Mouse (Mus musculus) gastrocnemius, postnatal 25 days (tissue): ENCODE results near the gene Chrd. TPM values are rescaled to one million over a fixed set of nuclear protein-coding genes. Genes with fewer than 3 reads are reported as not detected.

Experiments
- DNase-seq: peaks from one replicate; pipeline ENCODE4 v3.0.0; 2022
- long read RNA-seq, 2 experiments: library from polyadenylated mRNA; stranded (forward); transcript quantifications; one replicate each; pipeline ENCODE4 v2.0.0; 2021
- total RNA-seq, 2 experiments: library from RNA; stranded (reverse); gene quantifications; 1 replicate in 1 of 2; 2 replicates in 1 of 2; pipeline ENCODE4 v1.2.3; 2021

The Chrd gene
- total RNA-seq: 1 to 10 TPM; 3.2 to 3.6 TPM
- long read RNA-seq, experiment 1, partial matches to known transcripts: 2 of 2 reads
- long read RNA-seq, experiment 1, other reads (novel, unspliced or antisense): 0 of 2 reads
- long read RNA-seq, experiment 2, partial matches to known transcripts: 0 of 4 reads
- long read RNA-seq, experiment 2, other reads (novel, unspliced or antisense): 1 of 4 reads

DNA sequence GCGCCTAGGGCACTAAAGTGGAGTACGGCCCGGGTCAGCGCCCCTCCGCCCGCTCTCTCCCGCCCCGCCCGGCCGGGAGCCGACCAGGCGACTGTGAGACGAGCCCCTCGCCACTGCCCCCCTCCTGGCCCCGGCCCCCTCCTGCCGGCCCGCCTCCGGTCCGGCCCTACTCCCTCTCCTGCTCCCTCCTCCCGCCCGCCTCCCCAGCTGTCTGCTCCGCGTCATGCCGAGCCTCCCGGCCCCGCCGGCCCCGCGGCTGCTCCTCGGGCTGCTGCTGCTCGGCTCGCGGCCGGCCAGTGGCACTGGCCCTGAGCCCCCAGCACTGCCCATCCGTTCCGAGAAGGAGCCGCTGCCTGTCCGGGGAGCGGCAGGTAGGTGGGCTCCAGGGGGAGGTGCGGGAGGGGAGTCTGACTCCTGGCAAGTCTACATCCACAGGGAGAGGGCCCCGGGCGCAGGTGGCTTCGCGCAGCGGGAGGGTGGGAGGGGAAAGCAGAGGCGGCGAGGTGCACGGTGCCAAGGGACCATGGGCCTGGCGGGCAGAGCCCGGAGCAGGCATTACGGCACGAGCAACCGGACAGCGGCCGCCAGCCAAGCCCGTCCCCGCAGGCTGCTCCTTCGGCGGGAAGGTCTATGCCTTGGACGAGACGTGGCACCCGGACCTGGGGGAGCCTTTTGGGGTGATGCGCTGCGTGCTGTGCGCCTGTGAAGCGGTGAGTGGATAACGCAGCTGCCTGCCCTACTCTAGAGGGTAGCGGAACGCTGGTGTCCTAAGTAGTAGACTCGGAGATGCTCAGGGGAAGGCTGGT lies at the start of gene Chrd:
Gene Chrd (plus strand): TSS at position 203 of the 806 bp plus-strand sequence.
- peak; percentile 82 for DNase-seq

DNA sequence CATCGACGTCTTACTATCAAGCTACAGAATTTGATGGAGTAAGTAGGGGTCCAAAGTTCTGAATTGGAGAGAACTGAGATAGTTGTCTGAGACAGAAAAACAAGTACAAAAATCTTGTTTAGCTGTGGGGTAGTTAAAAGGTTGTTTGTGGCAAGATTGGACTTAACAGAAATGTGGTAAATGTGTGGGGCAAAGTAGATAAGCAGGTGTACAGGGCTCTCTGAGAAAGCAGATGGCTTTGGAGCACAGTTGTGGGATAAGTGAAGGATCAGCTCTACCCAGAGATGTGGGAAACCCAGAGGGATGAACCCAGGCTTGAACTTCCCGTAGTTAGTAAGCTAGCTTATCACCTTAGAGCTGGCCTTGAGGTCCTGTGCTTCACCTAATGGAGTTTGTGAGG lies 42.2 kb upstream of the Chrd start:
- no peak for DNase-seq

DNA sequence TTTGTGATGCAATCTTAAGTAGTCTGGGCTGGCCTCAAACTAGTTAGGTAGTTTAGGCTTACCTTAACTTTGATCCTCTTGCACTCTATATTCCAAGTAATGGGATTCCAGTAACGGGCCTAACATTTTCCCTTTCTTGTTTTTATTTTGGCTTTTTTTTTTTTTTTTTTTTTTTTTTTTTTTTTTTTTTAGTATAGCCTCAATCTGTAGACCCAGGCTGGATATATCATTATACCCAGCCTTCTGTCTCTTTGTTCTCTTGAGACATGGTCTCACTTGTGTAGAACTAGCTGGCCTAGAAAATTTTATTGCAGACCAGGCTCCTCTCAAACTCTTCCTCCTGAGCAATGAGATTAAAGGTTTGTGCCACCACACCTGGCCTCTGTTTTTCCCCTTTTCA lies 41.3 kb upstream of the Chrd start:
- DNase-seq: no peak

DNA sequence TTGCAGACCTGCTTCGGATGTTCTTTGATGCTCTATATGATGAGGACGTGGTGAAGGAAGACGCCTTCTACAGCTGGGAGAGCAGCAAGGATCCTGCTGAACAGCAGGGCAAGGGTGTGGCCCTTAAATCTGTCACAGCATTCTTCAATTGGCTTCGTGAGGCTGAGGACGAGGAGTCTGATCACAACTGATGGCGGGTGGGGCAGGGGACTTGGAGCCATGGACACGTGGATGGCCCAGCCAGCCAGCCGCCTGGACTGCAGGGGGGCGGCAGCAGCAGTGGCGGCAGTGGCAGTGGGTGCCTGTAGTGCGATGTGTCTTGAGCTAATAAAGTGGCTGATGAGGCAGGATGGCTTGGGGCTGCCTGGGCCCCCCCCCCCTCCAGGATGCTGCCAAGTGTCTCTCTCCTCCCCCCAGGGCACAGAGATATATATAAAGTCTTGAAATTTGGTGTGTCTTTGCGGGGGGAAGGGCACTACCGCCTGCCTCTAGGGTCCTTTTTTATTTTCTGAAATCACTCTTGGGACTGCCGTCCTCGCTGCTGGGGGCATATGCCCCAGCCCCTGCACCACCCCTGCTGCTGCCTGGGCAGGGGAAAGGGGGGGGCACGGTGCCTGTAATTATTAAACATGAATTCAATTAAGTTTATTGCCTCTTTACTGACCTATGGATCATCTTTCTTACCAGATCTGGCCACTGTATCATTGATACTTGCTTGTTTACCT lies 40.5 kb upstream of the Chrd start:
- peak; percentile 20 for DNase-seq

DNA sequence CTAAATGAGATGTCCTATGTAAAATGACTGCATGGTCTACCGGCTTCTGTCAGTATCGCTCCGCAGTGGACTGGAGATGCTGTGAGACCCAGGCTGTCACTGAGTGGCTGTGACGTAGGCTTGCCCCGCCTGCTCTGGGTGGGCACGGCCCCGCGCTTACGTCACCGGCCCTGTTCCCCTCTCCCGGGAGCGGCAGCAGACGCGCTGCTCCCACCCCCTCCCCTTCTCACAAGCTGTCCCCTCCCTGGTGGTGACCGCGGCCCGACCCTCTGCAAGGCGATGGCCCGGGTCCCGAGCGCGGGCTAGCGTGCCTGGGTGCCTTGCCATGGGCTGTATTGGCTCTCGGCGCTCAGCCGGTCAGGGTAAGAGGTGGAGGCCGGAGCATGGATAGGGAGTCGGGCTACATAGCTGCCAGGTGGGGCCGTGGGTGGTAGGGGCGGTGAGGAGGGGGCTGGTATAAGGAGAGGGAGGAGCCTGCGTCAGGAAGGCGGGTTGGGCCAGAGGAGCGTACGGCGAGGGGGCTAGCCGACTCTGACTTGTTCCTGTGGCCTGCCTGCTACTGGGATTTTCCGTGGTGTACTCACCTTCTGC lies 39.7 kb upstream of the Chrd start, which contains the start of gene Fam131a:
Gene Fam131a (plus strand): TSS at position 131 of the 591 bp plus-strand sequence.
- DNase-seq: peak; percentile 90

DNA sequence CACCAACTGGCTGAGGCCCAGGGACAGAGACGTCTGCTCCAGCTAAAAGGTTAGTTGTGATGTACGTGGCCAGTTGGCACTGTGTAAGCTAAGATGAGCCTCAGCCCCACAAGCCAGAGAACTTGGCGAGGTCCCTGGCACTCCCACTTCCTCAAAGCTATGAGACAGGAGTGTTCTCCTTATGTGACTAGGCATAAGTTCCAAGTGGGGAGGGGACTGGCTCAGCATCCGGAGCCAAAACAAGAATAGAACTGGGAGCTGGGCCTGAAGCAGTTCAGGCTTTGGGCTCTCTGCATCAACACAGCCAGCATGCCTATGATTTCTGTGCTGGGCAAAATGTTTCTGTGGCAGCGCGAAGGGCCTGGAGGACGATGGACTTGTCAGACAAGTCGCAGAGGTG lies 38.1 kb upstream of the Chrd start:
- DNase-seq: peak; percentile 80

DNA sequence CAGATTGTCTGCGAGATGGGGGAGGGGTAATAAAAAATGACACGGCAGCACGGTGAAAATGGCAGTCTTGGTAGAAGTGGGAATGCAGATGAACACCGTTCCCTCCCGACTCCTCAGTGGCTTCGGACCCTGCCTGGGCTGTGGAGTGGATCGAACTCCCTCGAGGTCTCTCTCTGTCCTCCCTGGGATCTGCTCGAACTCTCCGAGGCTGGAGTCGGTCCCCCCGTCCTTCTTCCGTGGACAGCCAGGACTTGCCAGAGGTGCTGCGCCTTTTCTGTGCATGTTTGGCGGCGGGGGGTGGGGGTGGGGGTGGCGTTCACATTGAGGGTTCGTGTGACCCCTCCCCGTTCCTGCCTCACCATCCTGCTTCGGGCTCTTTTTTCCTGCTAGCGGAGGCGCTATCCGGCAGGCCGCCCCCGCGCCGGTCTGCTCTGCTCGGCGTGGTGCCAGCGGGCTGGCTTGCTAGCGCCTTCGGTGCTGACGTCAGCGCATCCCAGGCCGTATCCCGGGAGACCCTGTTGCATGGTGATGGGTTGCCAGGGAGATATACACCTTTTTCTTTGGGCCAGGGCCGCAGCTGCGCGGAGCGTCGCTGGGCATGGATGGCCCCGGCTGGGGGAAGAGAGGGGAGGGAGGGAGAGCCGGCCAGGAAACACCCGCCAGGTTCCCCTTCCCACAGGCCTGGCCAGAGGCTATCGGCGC lies 37.2 kb upstream of the Chrd start:
- DNase-seq: peak; percentile 82

DNA sequence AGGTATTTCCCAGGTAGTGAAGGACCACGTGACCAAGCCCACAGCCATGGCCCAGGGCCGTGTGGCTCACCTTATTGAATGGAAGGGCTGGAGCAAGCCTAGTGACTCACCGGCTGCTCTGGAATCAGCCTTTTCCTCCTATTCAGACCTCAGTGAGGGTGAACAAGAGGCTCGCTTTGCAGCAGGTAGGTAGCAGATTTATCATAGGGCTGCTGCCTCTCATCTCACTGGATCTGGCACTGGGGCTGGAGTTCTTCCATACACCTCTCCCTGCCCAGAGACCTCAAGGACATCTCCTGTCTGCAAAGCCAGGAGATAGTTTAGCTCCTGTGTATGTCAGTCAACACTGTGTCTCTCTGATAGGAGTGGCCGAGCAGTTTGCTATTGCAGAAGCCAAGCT lies 33.7 kb upstream of the Chrd start:
- no peak for DNase-seq

DNA sequence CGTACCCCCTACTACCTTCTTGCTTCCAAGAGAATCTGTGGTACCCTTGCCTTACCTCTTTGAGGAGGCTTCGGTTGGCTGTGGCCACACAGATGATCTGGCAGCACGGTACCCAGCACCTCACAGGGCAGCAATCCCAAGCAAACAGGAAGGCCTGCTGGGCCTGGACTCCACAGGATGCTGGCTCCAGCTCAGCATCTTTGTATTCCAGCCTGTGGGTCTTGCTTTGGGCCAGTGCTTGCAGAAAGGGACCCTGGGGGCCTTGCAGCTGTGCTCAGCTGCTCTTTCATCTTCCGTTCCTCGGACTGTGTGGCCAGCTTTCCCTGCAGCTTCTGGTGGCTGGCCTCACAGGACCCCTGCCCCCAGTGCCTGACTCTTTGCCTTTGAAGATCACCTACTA lies 32.9 kb upstream of the Chrd start:
- no peak for DNase-seq

DNA sequence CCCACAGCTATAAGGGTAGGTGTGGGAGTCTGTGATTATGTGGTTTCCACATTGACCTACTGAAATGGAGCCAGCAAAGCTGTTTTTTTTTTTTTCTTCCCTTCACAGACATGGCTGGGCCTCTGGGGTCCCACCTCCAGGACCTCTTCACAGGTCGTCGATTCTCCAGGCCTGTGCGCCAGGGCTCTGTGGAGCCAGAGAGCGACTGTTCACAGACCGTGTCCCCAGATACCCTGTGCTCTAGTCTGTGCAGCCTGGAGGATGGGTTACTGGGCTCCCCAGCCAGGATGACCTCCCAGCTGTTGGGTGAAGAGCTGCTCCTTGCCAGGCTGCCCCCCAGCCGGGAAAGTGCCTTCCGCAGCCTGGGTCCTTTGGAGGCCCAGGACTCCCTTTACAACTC lies 31.6 kb upstream of the Chrd start:
- DNase-seq: no peak

DNA sequence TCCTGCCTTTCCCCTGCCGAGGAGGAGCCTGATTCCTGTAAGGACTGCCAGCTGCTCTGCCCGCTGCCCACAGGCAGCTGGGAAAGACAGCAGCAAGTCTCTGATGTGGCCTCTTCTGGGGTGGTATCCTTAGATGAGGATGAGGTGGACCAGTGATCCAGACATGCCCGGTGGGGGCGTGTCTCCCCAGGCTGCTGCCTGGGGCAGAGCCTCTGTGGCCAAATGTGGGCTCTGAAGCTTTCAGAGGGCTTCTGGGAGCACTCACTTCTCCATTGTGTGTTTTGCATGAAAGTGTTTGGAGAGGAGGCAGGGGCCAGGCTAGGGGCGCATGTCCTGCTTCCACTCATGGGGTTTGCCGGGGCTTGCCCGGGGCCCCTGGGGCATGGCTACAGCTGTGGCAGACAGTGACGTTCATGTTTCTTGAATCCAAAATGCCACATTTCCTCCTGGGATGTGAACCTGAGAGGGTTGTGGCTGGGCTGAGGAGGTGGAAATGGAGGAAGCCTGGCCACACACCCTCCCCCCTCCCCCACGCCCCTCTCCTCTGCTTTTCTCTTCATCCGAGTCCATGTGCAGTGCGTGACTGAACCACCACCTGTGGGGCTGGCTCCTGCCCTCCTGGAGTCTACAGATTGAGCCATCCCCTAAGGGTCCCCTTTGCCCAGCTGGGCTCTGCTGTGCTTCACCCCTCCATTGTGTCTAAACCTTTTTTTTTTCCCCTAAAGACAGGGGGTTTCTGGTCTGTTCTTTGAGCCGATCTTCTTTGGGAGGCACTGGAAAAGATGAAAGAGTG lies 31.0 kb upstream of the Chrd start:
- DNase-seq: no peak

DNA sequence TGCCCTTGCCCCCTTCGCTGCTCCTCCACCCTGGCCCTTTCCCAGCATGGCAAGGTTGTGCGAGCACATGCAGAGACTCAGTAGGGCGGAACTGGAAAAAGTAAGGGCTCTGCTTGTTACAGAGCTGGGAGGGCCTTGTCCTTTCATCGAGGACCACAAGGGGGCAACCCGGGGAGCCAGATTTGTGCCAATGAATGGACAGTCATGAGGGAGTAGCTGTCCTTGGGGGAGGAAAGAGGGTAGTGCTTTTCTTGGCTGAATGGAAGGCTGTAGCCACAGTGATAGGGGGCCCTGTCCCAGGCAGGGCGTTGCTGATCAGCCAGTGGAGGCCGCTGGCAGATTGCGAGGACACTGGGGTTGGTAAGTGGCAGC lies 30.4 kb upstream of the Chrd start:
- DNase-seq: peak; percentile 45

DNA sequence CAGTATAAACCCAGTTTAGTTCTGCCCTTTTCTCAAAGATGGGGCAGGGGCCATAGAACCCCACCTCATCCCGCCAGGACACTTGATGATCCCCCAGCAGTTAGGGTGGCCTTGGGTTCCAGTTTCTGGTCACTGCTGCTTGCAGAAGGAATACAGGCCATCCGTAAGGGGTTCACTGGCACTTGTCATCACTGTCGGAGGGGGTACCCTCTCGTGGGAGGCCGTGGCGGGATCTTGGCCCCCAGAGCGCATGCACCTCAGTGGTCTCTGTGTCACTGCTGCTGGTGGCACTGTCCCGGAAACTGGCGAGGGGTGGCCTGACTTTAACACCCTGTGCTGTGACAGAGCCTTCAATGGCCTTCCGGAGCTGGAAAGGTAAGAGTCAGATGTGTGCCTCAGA lies 29.9 kb upstream of the Chrd start:
- no peak for DNase-seq

DNA sequence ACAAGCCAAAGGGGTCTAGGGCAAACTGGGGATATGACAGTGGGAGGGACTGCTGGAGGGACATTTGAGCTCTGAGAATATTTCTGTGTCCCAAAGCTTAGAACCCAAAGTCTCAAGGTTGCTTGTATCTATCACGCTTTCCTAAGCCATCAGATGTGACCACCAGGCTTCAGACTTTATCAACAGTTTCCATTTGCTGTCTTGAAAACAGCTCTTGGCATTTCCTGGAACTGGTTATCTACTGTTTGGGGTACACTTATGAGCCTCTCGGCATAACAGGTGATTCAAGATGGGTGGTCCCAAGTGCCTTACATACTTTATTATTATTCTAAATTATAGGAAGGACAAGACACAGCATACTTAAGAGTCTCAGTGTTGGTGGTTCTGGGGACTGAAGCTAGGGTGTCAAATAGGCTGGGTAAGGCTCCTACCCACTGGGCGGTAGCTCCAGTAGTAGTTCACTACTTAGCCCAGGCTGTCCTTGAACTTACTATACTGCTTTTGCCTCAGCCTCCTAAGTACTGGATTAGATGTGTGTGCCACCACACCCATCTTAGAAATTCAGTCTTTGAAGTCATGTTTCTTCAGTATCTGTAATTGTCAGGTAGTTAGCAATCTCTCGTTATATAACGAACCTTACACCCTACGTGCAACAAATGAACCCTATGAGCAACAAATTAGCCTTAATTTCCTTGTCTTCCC lies 29.1 kb upstream of the Chrd start:
- no peak for DNase-seq

DNA sequence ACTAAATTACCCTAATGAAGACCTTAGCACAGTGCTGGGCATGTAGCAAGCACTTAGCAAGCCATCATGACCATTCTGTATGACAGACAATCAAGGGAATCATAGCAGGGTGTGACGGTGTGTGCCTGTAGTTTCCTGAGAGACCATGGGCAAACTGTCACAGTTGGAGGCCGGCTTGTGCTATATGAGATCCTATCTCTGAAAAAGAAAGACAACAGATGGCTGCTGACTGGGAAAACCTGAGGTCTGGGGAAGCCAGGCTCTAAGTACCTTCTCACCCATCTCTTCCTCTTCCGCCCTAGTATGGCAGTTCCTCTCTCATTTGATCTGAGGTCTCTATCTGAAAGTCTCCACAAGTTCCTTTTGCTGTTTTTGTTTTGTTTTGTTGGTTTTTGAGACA lies 27.1 kb upstream of the Chrd start:
- no peak for DNase-seq

DNA sequence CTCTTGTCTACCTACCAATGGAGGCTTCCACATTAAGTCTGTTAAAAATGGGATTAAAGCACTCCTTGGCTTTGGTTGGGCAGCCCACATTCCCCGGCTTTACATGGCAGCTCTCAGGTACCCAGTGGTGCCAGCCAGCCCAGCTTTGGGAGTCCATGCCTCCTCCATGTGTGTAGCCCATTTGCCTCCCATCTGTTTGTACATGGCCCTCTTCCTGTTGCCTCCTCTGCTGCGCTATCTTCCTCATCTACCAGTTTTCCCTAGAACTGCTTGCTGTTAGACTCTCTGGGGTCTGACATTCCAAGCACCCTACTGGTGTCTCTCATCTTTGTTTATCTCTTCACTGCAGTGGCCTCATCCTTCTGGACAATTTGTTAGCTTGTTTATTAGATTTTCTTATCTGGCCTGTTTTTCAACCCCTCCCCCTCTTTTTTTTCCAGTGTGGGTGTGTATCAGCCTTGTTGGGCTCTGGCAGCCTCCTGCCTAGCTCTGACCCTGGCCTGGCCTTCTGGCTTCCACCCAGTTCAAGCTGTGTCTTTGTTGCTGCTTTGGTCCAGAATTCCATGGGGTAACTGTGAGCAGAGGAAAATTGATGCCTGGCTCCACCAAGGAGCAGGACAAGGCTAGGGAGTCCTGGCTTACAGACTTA lies 26.4 kb upstream of the Chrd start:
- DNase-seq: peak; percentile 54

DNA sequence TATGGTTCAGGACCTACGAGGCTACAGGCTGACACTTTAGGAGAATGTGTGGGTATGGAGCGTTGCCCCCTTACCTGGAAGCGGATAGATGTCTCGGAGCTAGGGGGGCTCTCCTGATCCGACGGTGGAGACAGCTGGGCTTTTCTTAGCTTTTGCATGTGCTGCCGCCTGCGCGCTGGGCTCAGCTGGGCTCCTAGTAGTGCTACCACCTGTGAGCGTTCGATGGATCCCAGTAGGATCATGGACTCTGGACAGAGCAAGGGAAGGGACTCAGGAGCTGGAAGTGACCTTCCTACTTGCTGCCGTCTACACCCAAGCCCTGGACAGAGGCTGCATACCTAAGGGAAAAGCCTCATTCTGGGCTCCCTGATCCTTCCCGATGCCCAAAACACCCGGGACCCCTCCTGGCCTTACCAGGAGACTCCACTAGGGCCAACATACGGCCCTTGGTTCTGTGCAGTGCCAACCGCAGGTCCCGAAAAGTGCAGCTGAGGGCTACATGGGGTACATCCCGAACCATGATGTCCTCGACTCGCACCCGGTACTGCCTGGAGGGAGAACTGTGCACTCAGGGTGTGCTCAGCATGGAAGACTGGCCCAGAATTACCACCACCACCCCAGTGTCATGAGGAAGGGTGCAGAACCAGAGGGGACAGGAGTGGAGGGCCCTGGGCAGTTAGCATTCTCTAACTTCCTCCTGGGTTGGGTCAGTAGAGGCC lies 24.5 kb upstream of the Chrd start:
- DNase-seq: no peak

DNA sequence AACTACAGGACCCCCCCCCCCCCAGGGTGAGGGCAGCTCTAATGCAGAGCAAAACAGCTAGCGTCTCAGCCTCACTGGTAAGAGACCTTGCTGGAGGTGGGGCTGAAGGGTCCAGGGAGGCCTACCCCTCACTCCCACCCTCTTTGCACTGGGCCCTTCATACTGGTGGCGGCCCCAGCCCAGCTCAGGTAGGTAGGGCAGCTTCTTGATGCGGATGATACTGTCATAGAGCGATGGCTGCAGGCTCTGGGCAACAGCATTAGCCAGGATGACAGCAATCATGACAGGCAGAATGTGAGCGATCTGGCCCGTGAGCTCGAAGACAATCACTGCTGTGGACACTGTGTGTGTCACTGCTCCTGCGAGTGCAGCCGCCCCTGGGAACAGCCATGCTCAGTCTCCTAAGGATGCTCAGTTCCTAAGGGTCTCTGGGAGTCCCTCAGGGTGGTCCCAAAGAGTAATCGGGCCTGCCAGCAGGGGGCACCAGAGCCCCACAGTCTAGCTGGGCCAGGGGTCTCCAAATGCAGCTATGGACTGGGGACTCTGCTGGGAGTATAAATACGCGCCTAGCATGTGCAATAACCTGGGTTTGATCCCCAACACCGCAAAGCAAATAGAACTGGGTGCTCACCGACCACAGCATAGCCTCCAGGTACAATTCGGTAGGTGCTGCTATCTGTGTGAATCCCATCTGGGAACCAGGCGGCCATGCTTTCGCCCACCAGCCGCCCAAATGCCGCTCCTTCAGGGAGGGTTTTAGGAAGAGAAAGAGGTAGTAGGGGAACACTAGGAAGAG lies 23.8 kb upstream of the Chrd start:
- DNase-seq: no peak

DNA sequence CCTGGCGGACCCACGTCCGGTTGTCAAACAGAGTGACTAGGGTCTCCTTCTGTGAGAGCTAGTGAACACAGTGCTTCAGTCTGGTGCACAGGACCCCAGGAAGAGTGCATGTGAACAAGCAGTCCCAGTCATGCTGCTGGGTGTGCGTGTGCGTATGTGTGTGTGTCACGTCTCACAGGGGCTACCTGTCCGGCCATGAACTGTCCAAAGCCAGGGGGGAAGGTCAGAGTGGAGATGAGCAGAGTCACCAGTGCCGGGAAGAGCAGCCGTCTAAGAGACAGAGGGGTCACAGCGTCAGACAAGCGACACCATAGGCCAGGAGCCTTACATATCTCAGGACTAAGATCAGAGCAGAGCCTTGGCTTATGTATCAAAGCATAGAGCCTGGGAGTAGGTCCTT lies 22.6 kb upstream of the Chrd start:
- DNase-seq: no peak
